36 mouse cellular contexts compared by ENCODE assay signal in genomic region chr11:72816859-72817258, GRCm38 (mm10).
"Had no signal": no experiment of that assay in that cellular context is flagged by ENCODE, and none has a peak within 500 bp of the region (broad histone marks: within the 10 kb centered on the region; RNA-seq: fewer than 3 reads in every experiment).

No protein-coding gene starts in this region.

- DNase-seq: heart, postnatal 10 days; heart, postnatal 14 days; heart, postnatal 36 days; heart, postnatal 4 days; kidney, adult 11 months; kidney, adult 18-20 months; kidney, adult 2 months; kidney, adult 8-10 months; kidney, adult 9 months; kidney, postnatal 10 days; kidney, postnatal 14 days; kidney, postnatal 25 days; kidney, postnatal 36 days; kidney, postnatal 4 days; layer of hippocampus, adult 9-11 months; layer of hippocampus, postnatal 36 days had no signal

- ATAC-seq: hindbrain, embryonic 16.5 days; hindbrain, postnatal 0 days; inflammation-experienced regulatory T-cells, adult 6 months; intestine, embryonic 15.5 days; intestine, embryonic 16.5 days; intestine, postnatal 0 days had no signal

- H3K27me3 ChIP-seq: heart, embryonic 12.5 days; heart, embryonic 13.5 days; heart, embryonic 15.5 days; hindbrain, embryonic 12.5 days; hindbrain, embryonic 13.5 days; hindbrain, embryonic 15.5 days; intestine, embryonic 15.5 days; kidney, embryonic 15.5 days had no signal

- H3K4me2 ChIP-seq: heart, embryonic 11.5 days; heart, embryonic 12.5 days; heart, embryonic 13.5 days; heart, embryonic 15.5 days; hindbrain, embryonic 12.5 days; hindbrain, embryonic 13.5 days; hindbrain, embryonic 14.5 days; hindbrain, embryonic 15.5 days; intestine, embryonic 15.5 days; kidney, embryonic 15.5 days had no signal

- H3K27ac ChIP-seq: heart, embryonic 10.5 days; heart, embryonic 13.5 days; heart, embryonic 15.5 days; hindbrain, embryonic 10.5 days; hindbrain, embryonic 12.5 days; hindbrain, embryonic 13.5 days; hindbrain, embryonic 14.5 days; hindbrain, embryonic 15.5 days; hindbrain, postnatal 0 days; intestine, embryonic 15.5 days; kidney, embryonic 15.5 days; kidney, postnatal 0 days; layer of hippocampus, adult 2 months; left cerebral cortex, adult 2 months had no signal

- H3K4me1 ChIP-seq: heart, embryonic 10.5 days; heart, embryonic 12.5 days; heart, embryonic 13.5 days; heart, embryonic 15.5 days; hindbrain, embryonic 10.5 days; hindbrain, embryonic 12.5 days; hindbrain, embryonic 13.5 days; hindbrain, embryonic 15.5 days; intestine, embryonic 15.5 days; kidney, embryonic 15.5 days had no signal

- H3K9ac ChIP-seq: heart, embryonic 12.5 days; heart, embryonic 13.5 days; heart, embryonic 15.5 days; hindbrain, embryonic 12.5 days; hindbrain, embryonic 13.5 days; hindbrain, embryonic 14.5 days; hindbrain, embryonic 15.5 days; intestine, embryonic 15.5 days; kidney, embryonic 15.5 days had no signal

- H3K9me3 ChIP-seq: heart, embryonic 10.5 days; heart, embryonic 12.5 days; heart, embryonic 15.5 days; hindbrain, embryonic 10.5 days; hindbrain, embryonic 12.5 days; hindbrain, embryonic 13.5 days; hindbrain, embryonic 15.5 days; intestine, embryonic 15.5 days; kidney, embryonic 15.5 days had no signal

- H3K4me3 ChIP-seq: heart, embryonic 10.5 days; heart, embryonic 12.5 days; heart, embryonic 13.5 days; heart, embryonic 15.5 days; hindbrain, embryonic 10.5 days; hindbrain, embryonic 12.5 days; hindbrain, embryonic 13.5 days; hindbrain, embryonic 15.5 days; intestine, embryonic 15.5 days; kidney, embryonic 15.5 days; layer of hippocampus, adult 2 months; left cerebral cortex, adult 2 months had no signal
